Mouse (Mus musculus) lung, postnatal 36 days (tissue): ENCODE measurements around the gene Fcer1g.

Experiments used
- DNase-seq: peaks from one replicate; pipeline ENCODE4 v3.0.0; 2022; ENCODE audit warnings: mixed read lengths

Fcer1g gene

GRCm38 (mm10) chr1:171234126-171234525, at the start of gene Fcer1g:
TSS of gene Fcer1g (minus strand) at chr1:171234365.
- peak; percentile 65 for DNase-seq

- no peak for DNase-seq
These were observed 49.3 kb upstream of the Fcer1g start for GRCm38 (mm10) chr1:171283188-171284160.

- no peak for DNase-seq
These were observed 48.1 kb upstream of the Fcer1g start for GRCm38 (mm10) chr1:171282086-171282805.

GRCm38 (mm10) chr1:171281528-171281923, 47.4 kb upstream of the Fcer1g start:
- DNase-seq, result peak; percentile 91

GRCm38 (mm10) chr1:171280916-171281527, 46.9 kb upstream of the Fcer1g start, which contains the start of gene Ppox:
TSS of gene Ppox (minus strand) at chr1:171281186.
- DNase-seq, result peak; percentile 98

- no peak for DNase-seq
These were observed 46.2 kb upstream of the Fcer1g start for GRCm38 (mm10) chr1:171280250-171280915.

GRCm38 (mm10) chr1:171279721-171280120, 45.6 kb upstream of the Fcer1g start:
- no peak for DNase-seq

GRCm38 (mm10) chr1:171279012-171279705, 45.0 kb upstream of the Fcer1g start:
- no peak for DNase-seq

- no peak for DNase-seq
These were observed 44.3 kb upstream of the Fcer1g start for GRCm38 (mm10) chr1:171278436-171278835.

GRCm38 (mm10) chr1:171277736-171278135, 43.6 kb upstream of the Fcer1g start:
- DNase-seq, result no peak

- no peak for DNase-seq
These were observed 42.1 kb upstream of the Fcer1g start for GRCm38 (mm10) chr1:171276110-171276748.

GRCm38 (mm10) chr1:171275144-171275734, 41.1 kb upstream of the Fcer1g start:
- no peak for DNase-seq

- no peak for DNase-seq
These were observed 40.0 kb upstream of the Fcer1g start for GRCm38 (mm10) chr1:171274171-171274570.

GRCm38 (mm10) chr1:171272086-171272485, 37.9 kb upstream of the Fcer1g start:
- no peak for DNase-seq

- DNase-seq, result no peak
These were observed 37.5 kb upstream of the Fcer1g start for GRCm38 (mm10) chr1:171271622-171272021.

GRCm38 (mm10) chr1:171271196-171271595, 37.0 kb upstream of the Fcer1g start:
- DNase-seq, result peak; percentile 65

GRCm38 (mm10) chr1:171270573-171270900, 36.4 kb upstream of the Fcer1g start:
- DNase-seq, result peak; percentile 77

- DNase-seq, result peak; percentile 98
These were observed 35.8 kb upstream of the Fcer1g start, which contains the start of gene B4galt3 for GRCm38 (mm10) chr1:171269848-171270572. TSS of gene B4galt3 (plus strand) at chr1:171270328.

- no peak for DNase-seq
These were observed 34.2 kb upstream of the Fcer1g start for GRCm38 (mm10) chr1:171268341-171268740.
